Mouse (Mus musculus) liver, embryonic 15.5 days (tissue): Measurements from ENCODE around the gene Osbpl10. TPM values are rescaled to one million over a fixed set of nuclear protein-coding genes. Genes with fewer than 3 reads are reported as not detected.

ENCODE experiments used
- ATAC-seq: fragments of 200-750 bp; cut with Nextera tagmentation; 2 replicates; pipeline ENCODE4 v1.8.0; 2017; ENCODE audit warnings: moderate number of reproducible peaks, mild to moderate bottlenecking, moderate library complexity; ENCODE audit not compliant: insufficient read depth
- H3K27ac ChIP-seq: fragments of 300-500 bp; sonication (generic); replicated peaks from 2 replicates; pipeline ENCODE4 v1.5.1; 2015; ENCODE audit warnings: mild to moderate bottlenecking, inconsistent platforms
- H3K27me3 ChIP-seq: fragments of 300-500 bp; sonication (generic); 2 replicates; pipeline ENCODE4 v1.6.1; 2015; ENCODE audit warnings: mild to moderate bottlenecking, inconsistent platforms
- H3K36me3 ChIP-seq: fragments of 300-500 bp; sonication (generic); replicated peaks from 2 replicates; pipeline ENCODE4 v1.6.1; 2015; ENCODE audit warnings: moderate library complexity, mild to moderate bottlenecking, inconsistent platforms
- H3K4me1 ChIP-seq: fragments of 300-500 bp; sonication (generic); replicated peaks from 2 replicates; pipeline ENCODE4 v1.6.1; 2015; ENCODE audit warnings: inconsistent platforms
- H3K4me2 ChIP-seq: fragments of 300-500 bp; sonication (generic); 2 replicates; pipeline ENCODE4 v1.6.1; 2015; ENCODE audit warnings: moderate library complexity, mild to moderate bottlenecking, inconsistent platforms
- H3K4me3 ChIP-seq: fragments of 300-500 bp; sonication (generic); replicated peaks from 2 replicates; pipeline ENCODE4 v1.5.1; 2015; ENCODE audit warnings: mild to moderate bottlenecking, inconsistent platforms
- H3K9ac ChIP-seq: fragments of 300-500 bp; sonication (generic); 2 replicates; pipeline ENCODE4 v1.6.1; 2015; ENCODE audit warnings: moderate library complexity, mild to moderate bottlenecking, inconsistent platforms
- H3K9me3 ChIP-seq: fragments of 300-500 bp; sonication (generic); replicated peaks from 2 replicates; pipeline ENCODE4 v1.6.1; 2016; ENCODE audit warnings: inconsistent platforms
- WGBS: fragments of 180-500 bp; shearing (Covaris S2); methylation state at CpG from one replicate; pipeline ENCODE4 v1.1.7; 2015; ENCODE audit warnings: mixed read lengths; ENCODE audit not compliant: insufficient replicate concordance; 5-methylcytosine and 5-hydroxymethylcytosine counted together
- polyA plus RNA-seq: library from polyadenylated mRNA; unstranded; fragments of >200 nt; fragmentation: Nextera tagmentation; extraction: Ambion mirVana; gene quantifications from 2 replicates; pipeline ENCODE4 v1.2.1, GENCODE M21; 2015

Osbpl10 gene
- polyA plus RNA-seq, 1 experiment from 2014 or later, result 0.12 TPM

DNA sequence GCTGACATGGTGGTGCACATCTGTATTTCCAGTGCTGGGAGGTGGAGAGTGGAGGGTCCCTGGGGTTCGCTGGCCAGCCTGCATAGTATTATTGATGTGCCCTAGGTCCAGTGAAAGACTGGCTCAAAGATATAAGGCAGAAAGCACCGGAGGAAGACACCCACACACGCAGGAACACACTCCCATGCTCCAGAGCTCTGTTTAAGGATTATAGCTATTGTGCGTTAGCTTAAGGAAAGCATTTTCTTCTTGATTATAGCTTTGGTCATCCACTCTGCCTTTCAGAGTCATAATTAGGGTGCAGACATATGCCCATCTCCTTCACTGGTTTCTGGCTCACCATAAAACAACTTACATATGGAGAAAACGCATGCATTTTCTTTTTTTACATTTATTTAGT is 200.8 kb downstream of the Osbpl10 start:
- 76% methylated on average over 5 of the region's 5 CpGs for WGBS
- H3K9ac ChIP-seq, result no peak overlapping the region
- H3K4me2 ChIP-seq, result no peak overlapping the region
- H3K27me3 ChIP-seq, result no peaks in the 10 kb centered on the region
- ATAC-seq, result no peak
- no peaks in the 10 kb centered on the region for H3K9me3 ChIP-seq
- H3K36me3 ChIP-seq, result no peaks in the 10 kb centered on the region
- H3K4me1 ChIP-seq, result no peaks in the 10 kb centered on the region
- no peak overlapping the region for H3K27ac ChIP-seq
- no peak overlapping the region for H3K4me3 ChIP-seq

DNA sequence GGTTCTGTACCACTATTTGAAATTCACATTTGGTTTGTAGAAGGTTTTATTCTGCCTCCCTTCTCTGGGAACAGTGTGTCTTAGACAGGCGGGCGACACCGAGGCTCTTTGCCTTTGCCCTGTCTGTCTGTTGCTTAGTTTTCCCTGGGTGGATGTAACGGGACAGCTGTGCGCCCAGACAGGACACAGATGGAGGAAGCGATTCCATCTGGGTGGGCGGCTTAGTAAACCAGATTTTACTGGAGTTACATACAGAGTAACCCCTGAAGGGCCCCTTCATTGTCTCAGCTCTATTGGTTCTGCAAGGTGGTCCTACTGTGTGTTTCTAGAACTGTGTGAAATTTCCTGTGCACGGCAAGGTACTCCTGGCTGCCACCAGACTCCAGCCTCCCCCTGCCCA is 201.6 kb downstream of the Osbpl10 start:
- Histone ChIP-seq H3K27me3 (no peaks in the 10 kb centered on the region), H3K4me2 (no peak overlapping the region), H3K4me1 (no peaks in the 10 kb centered on the region), H3K4me3 (no peak overlapping the region), H3K36me3 (no peaks in the 10 kb centered on the region), H3K9me3 (no peaks in the 10 kb centered on the region), H3K27ac (no peak overlapping the region), H3K9ac (no peak overlapping the region)
- ATAC-seq, result no peak
- 56% methylated on average over 8 of the region's 8 CpGs for WGBS

DNA sequence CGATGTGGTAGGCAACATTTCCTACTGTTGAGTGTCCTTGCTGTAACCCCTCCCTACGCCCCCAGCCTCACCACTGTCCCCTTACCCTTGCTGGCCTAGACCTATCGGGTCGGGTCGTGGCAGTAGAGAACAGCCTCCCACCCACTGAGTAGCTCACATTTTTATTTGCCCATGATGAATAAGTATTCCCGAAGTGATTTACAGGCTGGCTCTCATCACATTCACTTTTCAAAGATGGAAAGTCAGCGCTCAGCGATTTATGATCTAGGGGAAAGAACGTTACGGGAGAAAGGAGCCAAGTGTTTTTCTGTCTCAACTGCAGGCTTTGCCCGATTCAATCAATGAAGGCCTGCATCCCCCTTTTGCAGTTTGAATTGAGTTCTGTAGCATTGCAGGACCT is 208.0 kb downstream of the Osbpl10 start:
- Histone ChIP-seq H3K4me2 (no peak overlapping the region), H3K9ac (no peak overlapping the region), H3K36me3 (no peaks in the 10 kb centered on the region), H3K4me1 (peaks cover 16% of the 10 kb centered on the region), H3K4me3 (no peak overlapping the region), H3K27ac (no peak overlapping the region), H3K27me3 (no peaks in the 10 kb centered on the region), H3K9me3 (no peaks in the 10 kb centered on the region)
- ATAC-seq, result no peak
- WGBS, result 68% methylated on average over 11 of the region's 11 CpGs

DNA sequence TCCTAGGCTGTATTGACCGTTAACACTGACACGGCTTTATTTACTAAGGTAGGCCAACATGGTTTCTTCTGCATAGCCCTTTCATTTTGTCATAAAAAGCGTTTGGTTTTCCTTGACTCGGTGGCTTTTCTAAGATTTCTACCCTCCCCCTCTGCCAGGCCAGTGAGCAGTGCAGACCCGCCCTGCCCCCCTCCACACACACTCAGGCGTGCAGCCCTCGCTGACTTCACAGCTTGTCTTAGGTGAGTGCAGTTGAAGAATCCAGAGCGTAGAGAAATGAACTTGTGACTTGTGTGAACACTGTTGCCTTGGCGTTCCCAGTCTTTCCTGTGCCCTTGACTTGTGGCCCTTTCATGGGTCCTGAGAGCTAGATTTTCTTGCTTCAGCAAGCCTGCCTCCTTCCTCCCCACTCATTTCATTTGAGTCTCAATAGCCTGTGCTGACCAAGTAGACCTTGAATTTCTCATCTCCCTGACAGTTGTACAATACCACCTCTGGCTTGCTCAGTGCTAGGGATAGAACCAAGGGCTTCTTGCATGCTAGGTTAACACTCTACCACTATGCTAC is 212.1 kb downstream of the Osbpl10 start:
- H3K9me3 ChIP-seq, result no peaks in the 10 kb centered on the region
- no peak for ATAC-seq
- 45% methylated on average over 9 of the region's 9 CpGs for WGBS

DNA sequence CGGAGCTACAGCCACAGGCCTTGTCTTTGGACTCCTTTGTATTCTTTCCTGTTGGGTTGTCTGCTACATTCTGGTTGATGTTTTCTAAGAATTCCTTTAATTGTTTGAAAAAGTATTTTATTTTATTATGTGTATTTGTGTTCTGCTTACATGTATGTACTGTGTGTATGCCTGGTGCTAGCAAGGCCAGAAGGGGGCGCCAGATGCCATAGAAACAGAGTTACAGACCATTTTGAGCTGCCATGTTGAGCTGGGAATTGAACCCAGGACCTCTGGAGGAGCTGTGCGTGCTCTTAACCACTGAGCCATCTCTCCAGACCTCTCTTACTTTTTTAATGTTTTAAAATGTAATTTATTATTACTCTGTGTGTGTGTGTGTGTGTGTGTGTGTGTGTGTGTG is 214.5 kb downstream of the Osbpl10 start:
- no peaks in the 10 kb centered on the region for H3K9me3 ChIP-seq
- H3K4me3 ChIP-seq, result no peak overlapping the region
- no peak overlapping the region for H3K9ac ChIP-seq
- no peaks in the 10 kb centered on the region for H3K36me3 ChIP-seq
- WGBS, result 61% methylated on average over 3 of the region's 3 CpGs
- H3K27ac ChIP-seq, result no peak overlapping the region
- H3K27me3 ChIP-seq, result no peaks in the 10 kb centered on the region
- no peak overlapping the region for H3K4me2 ChIP-seq
- ATAC-seq, result no peak
- H3K4me1 ChIP-seq, result peaks cover 16% of the 10 kb centered on the region

More for the DNA sequence above, 212.1 kb downstream of the Osbpl10 start:
- H3K36me3 ChIP-seq, result no peaks in the 10 kb centered on the region
- no peak overlapping the region for H3K4me2 ChIP-seq
- no peak overlapping the region for H3K9ac ChIP-seq
- peaks cover 16% of the 10 kb centered on the region for H3K4me1 ChIP-seq
- no peak overlapping the region for H3K27ac ChIP-seq
- no peak overlapping the region for H3K4me3 ChIP-seq
- no peaks in the 10 kb centered on the region for H3K27me3 ChIP-seq

DNA sequence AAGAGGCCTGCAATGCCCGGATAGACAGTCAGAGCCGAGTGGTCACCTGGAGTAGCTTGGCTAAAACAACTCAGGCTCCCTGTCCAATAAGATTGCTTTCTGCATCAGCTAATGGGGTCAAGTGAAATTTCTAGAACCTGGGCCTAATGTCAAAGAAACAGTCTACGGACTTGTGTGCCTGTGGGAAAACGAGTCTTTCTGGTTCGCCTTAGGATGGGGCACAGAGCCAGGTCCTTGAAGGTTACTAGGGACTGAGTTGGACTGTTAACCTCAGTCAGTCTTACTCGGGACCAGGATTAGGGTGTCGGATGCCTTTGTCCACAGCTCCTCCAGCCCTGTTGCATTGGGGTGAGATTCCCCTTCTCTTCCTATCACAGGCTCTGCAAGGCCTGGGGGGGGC is 218.7 kb downstream of the Osbpl10 start:
- no peaks in the 10 kb centered on the region for H3K27me3 ChIP-seq
- no peak for ATAC-seq
- 71% methylated on average over 7 of the region's 7 CpGs for WGBS

DNA sequence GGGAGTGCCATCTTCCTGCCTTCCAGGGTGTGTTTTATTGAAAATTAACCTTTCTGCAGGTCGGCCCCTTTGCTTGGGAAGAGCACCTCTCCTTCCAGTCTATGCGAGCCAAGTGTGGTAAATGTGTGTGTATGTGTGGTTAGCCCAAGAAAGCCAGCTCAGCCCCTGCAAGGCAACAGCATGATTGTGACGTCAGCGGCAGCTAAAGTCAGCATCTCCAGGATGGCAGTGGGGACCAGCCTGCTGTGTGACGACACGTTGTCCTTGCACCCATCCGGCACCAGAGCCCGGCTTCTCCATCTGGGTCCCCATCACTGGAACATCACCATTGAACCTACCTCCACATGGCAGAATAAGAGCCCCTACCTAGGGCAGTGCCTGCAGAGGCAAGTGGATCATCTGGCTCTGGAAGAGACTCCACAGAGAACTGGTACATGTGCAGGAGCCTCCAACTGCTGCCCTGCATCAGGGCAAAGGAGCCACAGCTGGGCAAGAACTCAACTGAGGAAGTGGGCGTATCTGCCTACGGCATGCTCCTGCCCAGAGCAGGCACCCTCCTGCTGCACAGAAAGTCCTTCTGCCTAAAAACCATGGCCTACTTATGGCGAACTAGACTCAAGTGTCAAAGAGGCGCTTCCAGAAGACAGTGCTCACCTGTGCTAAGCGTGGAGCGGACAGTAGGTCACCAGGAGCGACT is 221.9 kb downstream of the Osbpl10 start:
- Histone ChIP-seq H3K27me3 (no peaks in the 10 kb centered on the region; the same call in 1 of the 2 replicates), H3K9me3 (no peaks in the 10 kb centered on the region), H3K36me3 (no peaks in the 10 kb centered on the region), H3K9ac (no peak overlapping the region), H3K27ac (no peak overlapping the region), H3K4me2 (no peak overlapping the region), H3K4me3 (no peak overlapping the region), H3K4me1 (peaks cover 19% of the 10 kb centered on the region)
- 67% methylated on average over 15 of the region's 15 CpGs for WGBS
- ATAC-seq, result no peak

More for the DNA sequence above, 218.7 kb downstream of the Osbpl10 start:
- H3K27ac ChIP-seq, result no peak overlapping the region
- H3K9ac ChIP-seq, result no peak overlapping the region
- no peak overlapping the region for H3K4me2 ChIP-seq
- no peaks in the 10 kb centered on the region for H3K9me3 ChIP-seq
- H3K36me3 ChIP-seq, result no peaks in the 10 kb centered on the region
- H3K4me3 ChIP-seq, result no peak overlapping the region
- peaks cover 10% of the 10 kb centered on the region for H3K4me1 ChIP-seq

DNA sequence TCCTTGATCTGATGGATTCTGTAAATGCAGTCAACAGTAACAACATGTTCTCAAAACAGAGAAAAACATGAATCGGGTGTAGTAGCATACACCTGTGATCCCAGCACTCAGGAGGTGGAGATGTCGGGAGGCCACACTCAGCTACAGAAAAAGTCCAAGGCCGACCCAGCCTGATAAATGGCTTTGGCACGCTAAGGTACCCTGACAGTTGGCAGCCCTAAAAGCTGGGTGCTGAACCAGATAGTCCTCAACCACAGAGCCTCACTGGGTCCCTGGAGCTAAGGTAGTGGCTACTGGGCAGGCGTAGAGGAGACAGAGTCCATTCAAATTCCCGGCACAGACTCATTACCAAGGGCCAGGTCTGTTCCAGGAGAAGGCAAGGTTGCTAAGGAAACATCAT is 222.9 kb downstream of the Osbpl10 start:
- Histone ChIP-seq H3K4me2 (no peak overlapping the region), H3K9ac (no peak overlapping the region), H3K27ac (no peak overlapping the region), H3K4me3 (no peak overlapping the region), H3K27me3 (no peaks in the 10 kb centered on the region; the same call in 1 of the 2 replicates), H3K4me1 (peaks cover 29% of the 10 kb centered on the region), H3K36me3 (no peaks in the 10 kb centered on the region), H3K9me3 (no peaks in the 10 kb centered on the region)
- ATAC-seq, result no peak
- WGBS, result 71% methylated on average over 6 of the region's 6 CpGs

DNA sequence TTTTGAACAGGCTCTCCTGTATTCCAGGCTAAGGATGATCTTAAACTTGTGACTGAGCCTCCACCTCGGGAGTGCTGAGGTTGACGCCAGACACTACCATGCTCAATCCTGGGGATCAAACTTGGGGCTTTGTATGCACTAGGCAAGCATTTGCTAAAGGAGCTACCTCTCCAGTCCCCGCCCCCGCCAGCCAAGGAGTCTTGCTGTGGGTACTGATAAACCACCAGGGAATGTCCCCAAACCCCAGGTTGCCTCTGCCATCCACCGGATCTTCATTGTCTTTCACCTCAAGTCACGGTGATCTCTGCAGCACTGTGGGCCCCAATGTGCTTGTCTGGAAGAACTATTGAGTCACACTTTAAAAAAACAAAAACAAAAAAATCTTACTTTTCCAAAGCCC is 224.8 kb downstream of the Osbpl10 start:
- 21% methylated on average over 6 of the region's 6 CpGs for WGBS
- Histone ChIP-seq H3K4me2 (no peak overlapping the region), H3K4me3 (no peak overlapping the region), H3K36me3 (no peaks in the 10 kb centered on the region), H3K27ac (no peak overlapping the region), H3K9me3 (no peaks in the 10 kb centered on the region), H3K9ac (no peak overlapping the region), H3K27me3 (no peaks in the 10 kb centered on the region; the same call in 1 of the 2 replicates), H3K4me1 (peaks cover 31% of the 10 kb centered on the region)
- ATAC-seq, result no peak

DNA sequence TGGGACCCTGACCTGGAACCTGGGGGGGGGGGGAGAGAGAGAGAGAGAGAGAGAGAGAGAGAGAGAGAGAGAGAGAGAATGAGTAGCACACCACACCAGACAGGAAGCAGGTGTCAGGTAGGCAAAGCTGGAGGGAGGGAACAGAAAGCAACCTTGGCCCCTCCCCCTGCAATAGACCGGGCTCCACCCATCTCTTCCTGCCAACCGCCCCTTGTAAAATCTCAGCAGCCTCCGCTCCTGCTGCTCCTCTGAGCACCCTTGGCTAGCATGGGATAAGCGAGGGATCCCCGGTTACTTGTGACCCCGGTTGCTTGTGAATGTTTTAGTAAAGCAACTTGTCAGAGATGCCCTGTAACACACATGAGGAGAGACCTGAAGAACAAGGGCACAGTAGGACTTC is 227.1 kb downstream of the Osbpl10 start:
- Histone ChIP-seq H3K4me1 (peaks cover 35% of the 10 kb centered on the region), H3K9me3 (no peaks in the 10 kb centered on the region), H3K9ac (no peak overlapping the region), H3K4me3 (no peak overlapping the region), H3K27me3 (no peaks in the 10 kb centered on the region; the same call in 1 of the 2 replicates), H3K4me2 (no peak overlapping the region; the same call in 1 of the 2 replicates), H3K36me3 (no peaks in the 10 kb centered on the region), H3K27ac (no peak overlapping the region)
- ATAC-seq, result no peak
- 7% methylated on average over 6 of the region's 6 CpGs for WGBS

DNA sequence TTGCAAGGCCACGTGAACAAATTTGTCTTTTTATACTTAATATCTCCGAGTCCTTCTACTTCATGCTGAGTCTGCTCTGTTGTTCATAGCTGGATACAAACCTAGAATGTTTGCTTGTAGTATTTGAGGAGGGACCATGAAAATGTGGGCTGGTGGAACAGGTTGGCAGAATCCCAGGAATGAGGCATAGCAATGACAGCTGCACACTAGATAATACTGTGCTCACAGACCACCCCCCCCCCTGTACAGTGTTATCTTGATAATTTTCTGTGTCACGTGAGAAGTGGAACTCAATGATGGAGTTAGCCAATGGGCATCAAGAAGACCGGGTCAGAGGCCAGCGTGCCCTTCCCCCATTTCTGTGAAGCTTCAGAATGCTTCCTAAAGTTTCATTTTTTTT is 227.8 kb downstream of the Osbpl10 start:
- Histone ChIP-seq H3K27me3 (no peaks in the 10 kb centered on the region; the same call in 1 of the 2 replicates), H3K36me3 (no peaks in the 10 kb centered on the region), H3K4me3 (no peak overlapping the region), H3K9me3 (no peaks in the 10 kb centered on the region), H3K4me1 (peaks cover 36% of the 10 kb centered on the region), H3K27ac (no peak overlapping the region), H3K4me2 (no peak overlapping the region), H3K9ac (no peak overlapping the region)
- no peak for ATAC-seq
- WGBS, result 46% methylated on average over 5 of the region's 5 CpGs
